Mouse (Mus musculus) heart, postnatal 14 days (tissue): ENCODE data around the gene Slc22a2. TPM values are rescaled to one million over a fixed set of nuclear protein-coding genes. Genes with fewer than 3 reads are reported as not detected.

Experiments
- DNase-seq, 2 experiments: peaks; one replicate each; pipeline ENCODE4 v3.0.0; 2021 to 2022
- intact Hi-C: fragments of 180-260 bp; cut with DNase I; formaldehyde crosslinking; loops from one replicate; pipeline ENCODE4 v1.15.1; 2025
- total RNA-seq, 2 experiments: library from RNA; stranded (reverse); gene quantifications; 2 replicates each; pipeline ENCODE4 v1.2.3; 2021

The Slc22a2 gene
- total RNA-seq, 2 experiments from 2014 or later = not detected

- intact Hi-C loops = no loop called here
Observed at GRCm38 (mm10) chr17:12675646-12676045, 91.7 kb downstream of the Slc22a2 start, which contains the start of gene Slc22a1. Slc22a1 (minus strand) TSS chr17:12675829.

DNA sequence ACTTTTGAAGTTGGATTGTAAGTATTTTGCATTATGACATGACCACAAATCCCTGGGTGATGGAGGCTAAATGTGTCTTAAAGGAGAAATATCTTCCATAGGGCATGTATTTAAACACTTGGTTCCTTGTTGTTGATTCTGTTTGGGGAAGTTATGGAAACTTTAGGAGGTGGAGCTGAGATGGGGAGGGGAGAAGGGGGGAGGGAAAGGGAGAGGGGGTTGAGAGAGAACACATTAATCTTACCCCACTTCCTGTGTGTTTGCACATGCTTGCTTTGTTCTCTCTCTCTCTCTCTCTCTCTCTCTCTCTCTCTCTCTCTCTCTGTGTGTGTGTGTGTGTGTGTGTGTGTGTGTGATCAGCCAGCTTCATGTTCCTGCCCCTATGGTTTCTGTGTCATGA, 93.2 kb downstream of the Slc22a2 start:
- intact Hi-C loops = no loop called here
- DNase-seq = no peak

More at GRCm38 (mm10) chr17:12675646-12676045, 91.7 kb downstream of the Slc22a2 start, which contains the start of gene Slc22a1:
- DNase-seq = no peak

Other genes starting within 250 kb of the Slc22a2 start
- gene Plg, start 205.5 kb upstream of the Slc22a2 start, total RNA-seq = not detected
- 1 to 10 TPM; 3.2 to 4.2 TPM for gene Slc22a3, start 76.4 kb upstream of the Slc22a2 start, total RNA-seq
- 1 to 10 TPM; 6.5 to 9.0 TPM for gene Slc22a1, start 91.7 kb downstream of the Slc22a2 start, total RNA-seq
- 100 to 1,000 TPM; 131 to 132 TPM for gene Igf2r, start 185.5 kb downstream of the Slc22a2 start, total RNA-seq